Mouse (Mus musculus) intestine, embryonic 14.5 days (tissue): ENCODE data around the gene Opcml. TPM values are rescaled to one million over a fixed set of nuclear protein-coding genes. Genes with fewer than 3 reads are reported as not detected.

Source experiments
- ATAC-seq: fragments of 200-750 bp; cut with Nextera tagmentation; replicated peaks from 2 replicates; pipeline ENCODE4 v1.8.0; 2017; ENCODE audit warnings: low read depth, moderate number of reproducible peaks, moderate TSS enrichment, moderate library complexity; ENCODE audit not compliant: low FRiP score, low TSS enrichment
- DNase-seq: peaks from one replicate; pipeline ENCODE4 v3.0.0-alpha.2; 2018; ENCODE audit warnings: low spot score
- H3K27ac ChIP-seq: fragments of 300-500 bp; sonication (generic); 2 replicates; pipeline ENCODE4 v1.5.1; 2014; ENCODE audit warnings: low read depth, mild to moderate bottlenecking, control low read depth
- H3K27me3 ChIP-seq: fragments of 300-500 bp; sonication (generic); replicated peaks from 2 replicates; pipeline ENCODE4 v1.6.1; 2014; ENCODE audit warnings: low read length, control low read depth; ENCODE audit not compliant: control insufficient read depth, insufficient read depth
- H3K36me3 ChIP-seq: fragments of 300-500 bp; sonication (generic); 2 replicates; pipeline ENCODE4 v1.6.1; 2014; ENCODE audit warnings: low read length, control low read depth; ENCODE audit not compliant: control insufficient read depth, insufficient read depth
- H3K4me1 ChIP-seq: fragments of 300-500 bp; sonication (generic); replicated peaks from 2 replicates; pipeline ENCODE4 v1.6.1; 2014; ENCODE audit warnings: low read length, control low read depth, mixed read lengths; ENCODE audit not compliant: control insufficient read depth, insufficient read depth
- H3K4me2 ChIP-seq: fragments of 300-500 bp; sonication (generic); 2 replicates; pipeline ENCODE4 v1.6.1; 2014; ENCODE audit warnings: low read length
- H3K4me3 ChIP-seq: fragments of 300-500 bp; sonication (generic); 2 replicates; pipeline ENCODE4 v1.5.1; 2014; ENCODE audit warnings: low read depth, low read length, control low read depth, mixed read lengths
- H3K9ac ChIP-seq: fragments of 300-500 bp; sonication (generic); 2 replicates; pipeline ENCODE4 v1.6.1; 2014; ENCODE audit warnings: mild to moderate bottlenecking, low read length
- H3K9me3 ChIP-seq: fragments of 300-500 bp; sonication (generic); 2 replicates; pipeline ENCODE4 v1.6.1; 2016; ENCODE audit warnings: low read length, control low read depth; ENCODE audit not compliant: control insufficient read depth
- WGBS: fragments of 180-500 bp; shearing (Covaris S2); extraction: QIAGEN DNeasy Blood & Tissue Kit; methylation state at CpG from one replicate; pipeline ENCODE4 v1.1.7; 2014; 5-methylcytosine and 5-hydroxymethylcytosine counted together
- polyA plus RNA-seq: library from polyadenylated mRNA; unstranded; fragments of >200 nt; fragmentation: Nextera tagmentation; extraction: Ambion mirVana; gene quantifications from 2 replicates; pipeline ENCODE4 v1.2.1, GENCODE M21; 2014

The Opcml gene
- polyA plus RNA-seq, 1 experiment from 2014 or later = 4.1 TPM

DNA sequence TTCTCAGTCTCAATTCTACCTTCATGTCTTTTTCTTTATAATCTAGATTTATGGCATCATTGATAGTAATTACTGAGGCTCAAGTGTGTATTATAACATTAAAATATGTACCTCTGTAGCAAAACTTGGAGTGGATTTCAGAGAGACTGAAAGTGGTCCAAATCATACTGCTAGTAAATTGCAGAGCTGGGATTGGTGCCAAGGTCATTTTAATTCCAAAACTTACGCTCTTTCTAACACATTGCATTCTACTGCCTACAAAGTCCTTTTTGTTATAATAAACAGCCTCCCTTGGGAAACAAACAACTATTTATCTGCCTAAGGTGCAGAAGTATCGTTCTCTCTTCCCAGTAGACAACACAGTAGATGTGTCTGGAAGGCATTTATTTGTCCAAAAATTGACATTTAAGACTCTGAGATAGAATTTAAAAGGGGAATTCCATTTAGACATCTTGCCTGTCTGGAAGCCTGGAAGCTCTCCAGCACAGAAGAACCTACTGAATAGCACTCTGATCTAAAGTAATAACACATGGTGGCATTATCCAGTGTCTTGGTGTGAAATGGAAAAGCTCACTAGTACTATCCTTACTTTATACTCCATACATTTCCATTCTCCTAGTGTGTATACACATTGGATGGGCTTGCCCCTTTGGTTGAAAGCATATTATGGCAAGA lies 266.7 kb downstream of the Opcml start:
- Histone ChIP-seq H3K36me3 (no peaks in the 10 kb centered on the region), H3K27ac (no peak overlapping the region), H3K9ac (no peak overlapping the region), H3K4me1 (no peaks in the 10 kb centered on the region), H3K4me3 (no peak overlapping the region), H3K27me3 (no peaks in the 10 kb centered on the region), H3K4me2 (no peak overlapping the region), H3K9me3 (no peaks in the 10 kb centered on the region)
- no peak for DNase-seq
- 53% methylated on average over 2 of the region's 2 CpGs for WGBS
- ATAC-seq = no peak

DNA sequence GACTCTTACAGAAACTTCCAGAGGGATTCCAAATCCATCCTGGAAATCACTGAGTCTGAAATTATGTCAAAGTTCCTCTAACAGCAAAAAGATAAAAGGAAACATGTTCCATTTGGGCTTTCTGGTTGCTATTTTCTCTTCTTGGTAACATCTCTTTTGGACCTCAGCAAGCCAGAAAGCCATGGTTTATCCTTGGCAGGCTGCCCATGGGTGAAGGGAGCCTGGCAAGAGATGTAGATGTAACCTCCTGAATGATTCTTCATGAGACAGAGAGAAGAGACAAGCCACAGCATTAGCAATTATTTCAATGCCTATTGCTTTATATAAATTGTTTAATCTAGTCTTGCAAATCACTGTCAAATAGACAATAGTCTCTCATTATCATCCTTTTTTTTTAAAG lies 274.6 kb downstream of the Opcml start:
- Histone ChIP-seq H3K9ac (no peak overlapping the region), H3K36me3 (no peaks in the 10 kb centered on the region), H3K4me2 (no peak overlapping the region), H3K27me3 (no peaks in the 10 kb centered on the region), H3K4me1 (no peaks in the 10 kb centered on the region), H3K9me3 (no peaks in the 10 kb centered on the region), H3K4me3 (no peak overlapping the region), H3K27ac (no peak overlapping the region)
- ATAC-seq (no peak), DNase-seq (no peak)

DNA sequence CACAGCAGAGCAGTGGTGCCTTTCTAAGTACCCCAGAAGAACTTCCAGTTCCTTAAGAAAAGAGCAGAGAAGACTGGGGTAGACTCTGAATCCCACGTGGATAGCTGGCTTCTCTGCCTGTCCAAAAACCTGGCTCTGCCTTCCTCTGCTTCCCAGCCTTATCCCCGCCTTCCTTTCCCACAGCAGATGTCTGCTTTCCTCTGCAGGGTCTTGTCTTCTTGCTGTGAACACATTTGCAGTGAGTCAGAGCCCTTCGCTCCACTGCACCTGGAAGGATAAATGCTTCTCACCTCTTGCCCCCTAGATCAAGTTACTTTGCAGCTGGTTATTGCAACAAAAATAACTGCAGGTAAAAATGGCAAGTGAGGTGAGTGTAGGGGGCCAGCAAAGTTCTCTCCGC lies 290.1 kb downstream of the Opcml start:
- Histone ChIP-seq H3K9ac (no peak overlapping the region), H3K4me1 (peaks cover 9% of the 10 kb centered on the region), H3K4me3 (no peak overlapping the region), H3K27ac (no peak overlapping the region), H3K4me2 (no peak overlapping the region), H3K9me3 (no peaks in the 10 kb centered on the region), H3K36me3 (no peaks in the 10 kb centered on the region), H3K27me3 (no peaks in the 10 kb centered on the region)
- no peak for DNase-seq
- no peak for ATAC-seq
- 50% methylated on average over 4 of the region's 4 CpGs for WGBS

DNA sequence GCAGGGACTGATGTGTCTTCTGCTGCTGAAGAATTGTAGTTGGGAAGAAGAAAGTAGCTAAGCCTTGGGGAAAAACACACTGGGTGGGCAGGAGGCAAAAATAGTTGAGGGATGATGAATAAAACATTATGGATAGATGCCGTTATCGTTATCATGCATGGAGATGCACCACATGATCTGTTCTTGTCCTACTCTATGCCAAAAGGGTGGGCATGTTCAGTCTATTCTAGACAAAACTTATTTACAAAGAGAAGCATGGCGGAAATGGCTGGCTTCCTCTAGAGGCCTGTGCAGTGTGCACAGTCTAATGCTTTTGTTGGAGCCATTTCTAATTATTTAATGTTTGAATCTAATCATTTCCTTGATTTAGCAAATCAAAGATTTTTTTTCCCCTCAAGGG lies 293.2 kb downstream of the Opcml start:
- H3K9ac ChIP-seq = no peak overlapping the region
- H3K27ac ChIP-seq = no peak overlapping the region
- 95% methylated on average over 3 of the region's 3 CpGs for WGBS
- H3K9me3 ChIP-seq = no peaks in the 10 kb centered on the region
- H3K4me1 ChIP-seq = peaks cover 9% of the 10 kb centered on the region
- H3K27me3 ChIP-seq = no peaks in the 10 kb centered on the region
- no peak overlapping the region for H3K4me3 ChIP-seq
- DNase-seq (no peak), ATAC-seq (no peak)
- no peak overlapping the region for H3K4me2 ChIP-seq
- H3K36me3 ChIP-seq = no peaks in the 10 kb centered on the region

DNA sequence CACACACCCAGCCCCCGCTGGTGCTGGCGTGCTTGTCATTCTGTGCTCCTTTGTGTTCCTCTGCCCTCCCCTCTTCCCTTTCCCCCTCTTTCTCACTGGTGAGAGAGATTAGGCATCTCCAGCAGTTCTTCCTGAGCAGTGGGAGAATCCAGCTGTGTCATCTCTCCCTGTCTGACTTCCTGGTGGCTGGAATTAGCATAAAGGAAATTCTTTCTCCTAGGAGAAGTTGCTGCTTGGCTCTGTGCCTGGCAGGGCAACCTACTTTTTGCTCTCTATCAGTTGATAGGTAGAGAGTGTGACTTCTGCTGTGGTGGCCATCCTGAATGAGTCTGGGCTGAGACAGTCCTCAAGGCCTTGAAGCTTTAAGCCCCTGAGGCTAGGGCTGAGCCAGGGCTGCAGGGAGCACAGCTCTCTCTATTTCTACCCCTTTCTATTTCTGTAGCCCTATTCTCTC lies 293.7 kb downstream of the Opcml start:
- H3K4me3 ChIP-seq = no peak overlapping the region
- WGBS = 17% methylated on average over 2 of the region's 2 CpGs
- no peaks in the 10 kb centered on the region for H3K9me3 ChIP-seq
- ATAC-seq (peak; percentile 50; the same call in 1 of the 2 replicates), DNase-seq (peak; percentile 52)
- no peaks in the 10 kb centered on the region for H3K36me3 ChIP-seq
- no peaks in the 10 kb centered on the region for H3K27me3 ChIP-seq
- no peak overlapping the region for H3K27ac ChIP-seq
- peaks cover 9% of the 10 kb centered on the region for H3K4me1 ChIP-seq
- H3K9ac ChIP-seq = no peak overlapping the region
- H3K4me2 ChIP-seq = no peak overlapping the region

DNA sequence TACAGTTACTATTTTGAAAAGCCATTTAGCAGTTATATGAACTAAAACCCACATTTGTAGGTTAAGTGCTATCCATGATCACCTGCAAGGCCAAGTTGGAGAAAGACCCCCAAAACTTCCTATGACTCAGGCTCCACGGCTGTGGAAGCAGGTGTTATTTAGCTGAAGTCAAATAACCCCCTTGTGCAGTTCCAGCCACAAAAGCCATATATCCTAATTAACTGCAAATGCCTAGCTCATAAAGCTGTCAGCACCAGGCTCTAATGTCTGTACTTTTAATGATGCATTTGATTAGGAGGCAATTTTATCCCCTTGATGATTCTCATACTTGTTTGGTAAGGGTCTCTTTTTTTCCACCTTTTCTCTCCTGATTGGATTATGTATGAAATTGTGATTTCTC lies 300.8 kb downstream of the Opcml start:
- no peak for DNase-seq

DNA sequence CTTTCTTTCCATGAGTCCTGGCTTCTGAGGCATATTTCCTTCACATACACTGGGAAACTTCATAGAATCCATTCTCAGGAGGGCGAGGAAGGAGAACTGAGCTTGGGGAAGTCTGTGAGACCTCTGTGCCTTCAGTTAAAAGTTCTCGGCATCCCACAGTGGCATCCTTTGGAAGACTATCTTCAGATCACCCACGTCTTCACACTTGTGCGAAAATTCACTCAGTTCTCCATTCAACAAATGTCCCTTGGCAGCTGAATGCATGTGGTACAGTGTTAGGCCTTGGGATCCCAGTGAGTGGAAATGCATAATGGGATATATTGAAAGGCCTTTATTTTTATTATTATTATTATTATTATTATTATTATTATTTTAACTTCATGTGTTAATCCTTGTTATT lies 304.1 kb downstream of the Opcml start:
- H3K9me3 ChIP-seq = no peaks in the 10 kb centered on the region
- ATAC-seq = no peak
- no peak overlapping the region for H3K4me3 ChIP-seq
- H3K9ac ChIP-seq = no peak overlapping the region
- no peak for DNase-seq
- H3K36me3 ChIP-seq = no peaks in the 10 kb centered on the region
- H3K4me2 ChIP-seq = no peak overlapping the region
- no peak overlapping the region for H3K27ac ChIP-seq
- whole genome bisulfite sequencing = 86% methylated on average over 4 of the region's 4 CpGs
- H3K27me3 ChIP-seq = no peaks in the 10 kb centered on the region
- H3K4me1 ChIP-seq = no peaks in the 10 kb centered on the region

More for the DNA sequence above, 300.8 kb downstream of the Opcml start:
- no peak overlapping the region for H3K4me3 ChIP-seq
- H3K9me3 ChIP-seq = no peaks in the 10 kb centered on the region
- ATAC-seq = no peak
- H3K27me3 ChIP-seq = no peaks in the 10 kb centered on the region
- no peaks in the 10 kb centered on the region for H3K36me3 ChIP-seq
- H3K4me2 ChIP-seq = no peak overlapping the region
- H3K9ac ChIP-seq = no peak overlapping the region
- WGBS = 37% methylated on average over 1 of the region's 1 CpGs
- no peaks in the 10 kb centered on the region for H3K4me1 ChIP-seq
- no peak overlapping the region for H3K27ac ChIP-seq

DNA sequence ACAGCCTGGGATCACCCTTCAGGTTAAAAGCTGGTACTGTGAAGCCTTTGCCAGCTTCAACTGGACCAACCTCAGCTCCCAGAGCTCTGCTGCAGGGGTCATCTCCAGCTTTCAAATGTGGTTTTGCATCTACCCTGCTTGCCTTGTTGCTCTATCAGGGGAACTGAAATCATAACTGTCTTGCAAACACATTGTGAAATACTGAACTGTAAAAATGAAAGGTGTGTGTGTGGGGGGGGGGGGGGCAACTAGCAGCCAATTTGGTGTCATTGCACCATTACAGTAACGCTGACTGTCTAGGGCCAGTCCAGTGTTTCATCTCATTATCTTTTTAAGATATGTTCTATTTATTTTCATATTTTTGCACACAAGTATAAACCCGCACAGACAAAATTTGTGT lies 305.6 kb downstream of the Opcml start:
- WGBS = 98% methylated on average over 2 of the region's 2 CpGs
- Histone ChIP-seq H3K36me3 (no peaks in the 10 kb centered on the region), H3K9me3 (no peaks in the 10 kb centered on the region), H3K4me1 (no peaks in the 10 kb centered on the region), H3K4me2 (no peak overlapping the region), H3K4me3 (no peak overlapping the region), H3K27ac (no peak overlapping the region), H3K27me3 (no peaks in the 10 kb centered on the region), H3K9ac (no peak overlapping the region)
- ATAC-seq (no peak), DNase-seq (no peak)

DNA sequence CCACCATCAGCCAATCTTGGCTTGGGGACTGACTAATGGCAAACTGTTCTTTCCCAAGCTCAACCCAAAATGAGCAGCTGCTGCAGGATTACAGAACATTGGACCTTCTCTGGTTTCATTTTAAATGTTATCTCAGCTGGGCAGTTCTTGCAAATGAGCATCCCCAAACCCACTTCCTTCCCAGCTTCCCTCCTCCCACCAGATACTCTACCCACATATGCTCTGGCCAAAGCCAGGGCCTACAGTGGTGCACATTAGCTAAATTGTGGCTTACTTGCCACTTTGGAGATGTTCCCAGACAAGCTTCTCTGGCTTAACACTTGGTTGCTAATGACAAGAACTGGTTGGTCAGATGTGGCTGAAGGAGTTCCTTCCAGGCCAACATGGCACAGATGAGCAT lies 311.4 kb downstream of the Opcml start:
- Histone ChIP-seq H3K4me2 (no peak overlapping the region), H3K27me3 (no peaks in the 10 kb centered on the region), H3K9me3 (no peaks in the 10 kb centered on the region), H3K27ac (no peak overlapping the region), H3K4me1 (no peaks in the 10 kb centered on the region), H3K4me3 (no peak overlapping the region), H3K36me3 (no peaks in the 10 kb centered on the region), H3K9ac (no peak overlapping the region)
- no peak for ATAC-seq
- DNase-seq = no peak
